ENCODE assay signal across 11 mouse cellular contexts in the genomic region with DNA sequence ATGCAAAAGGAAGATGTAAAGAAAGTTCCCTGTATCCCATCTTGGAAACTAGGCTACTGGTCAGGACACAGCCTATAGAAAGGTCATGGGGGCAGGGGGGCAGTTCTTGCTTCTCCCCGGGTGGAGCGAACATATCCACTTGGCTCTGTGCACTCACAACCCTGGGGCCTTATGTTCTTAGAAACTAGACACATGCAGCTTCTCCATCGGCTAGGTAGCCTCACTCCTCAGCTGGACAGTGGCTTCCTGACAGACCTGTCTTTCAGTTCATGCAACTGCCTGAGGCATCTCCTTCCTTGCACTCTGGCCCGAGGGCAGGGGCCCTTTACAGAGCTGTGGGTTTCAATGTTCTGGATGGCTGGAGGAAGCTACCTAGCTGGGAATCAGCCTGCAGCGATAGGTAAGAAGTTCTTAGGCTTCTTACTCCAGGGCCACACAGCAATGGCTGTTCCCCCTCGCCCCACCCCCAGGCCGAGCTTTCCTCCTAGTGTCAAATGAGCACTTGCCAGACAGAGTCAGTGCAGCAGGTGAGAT. TPM values are rescaled to one million over a fixed set of nuclear protein-coding genes. Genes with fewer than 3 reads are reported as not detected.
DNase-seq lines count a peak whose midpoint lies in the region; ATAC-seq and TF ChIP-seq lines count a peak whose summit lies in the region.
"Had no signal": no experiment of that assay in that cellular context is flagged by ENCODE, and none has a peak within 500 bp of the region (broad histone marks: within the 10 kb centered on the region; RNA-seq: fewer than 3 reads in every experiment).

No protein-coding gene starts in this region.

- H3K4me2 ChIP-seq in heart, embryonic 14.5 days (ENCODE audit: low read length), result peak overlapping the region; percentile 78
- H3K4me2 ChIP-seq in embryonic facial prominence, embryonic 13.5 days, result peak overlapping the region; percentile 97
- H3K4me2 ChIP-seq in hindbrain, postnatal 0 days (ENCODE audit: low read depth, low read length), result peak overlapping the region; percentile 73
- H3K4me2 ChIP-seq in midbrain, embryonic 14.5 days (ENCODE audit: low read length), result peak overlapping the region; percentile 77

- no peak for TF ChIP-seq CTCF in hindbrain, postnatal 0 days (IDR thresholded peaks at IDR 0.05; ENCODE audit: low read depth)

- H3K4me1 ChIP-seq in heart, embryonic 14.5 days (ENCODE audit: control insufficient read depth in 2 of 2, insufficient read depth in 2 of 2, low read length in 2 of 2), result peaks cover 44 to 55% of the 10 kb centered on the region in 2 experiments
- peaks cover 46% of the 10 kb centered on the region for H3K4me1 ChIP-seq in embryonic facial prominence, embryonic 13.5 days
- peaks cover 26% of the 10 kb centered on the region for H3K4me1 ChIP-seq in hindbrain, postnatal 0 days (ENCODE audit: insufficient read depth, low read length)
- peaks cover 38% of the 10 kb centered on the region for H3K4me1 ChIP-seq in midbrain, embryonic 14.5 days (ENCODE audit: control insufficient read depth, insufficient read depth, low read length)

- no peak overlapping the region for H3K9ac ChIP-seq in heart, embryonic 14.5 days (ENCODE audit: low read length)
- H3K9ac ChIP-seq in embryonic facial prominence, embryonic 13.5 days, result no peak overlapping the region
- peak overlapping the region; percentile 47; the same call in 1 of the 2 replicates for H3K9ac ChIP-seq in hindbrain, postnatal 0 days (replicated peaks; ENCODE audit: low read length)
- H3K9ac ChIP-seq in midbrain, embryonic 14.5 days (replicated peaks; ENCODE audit: low read length), result peak overlapping the region; percentile 54

- WGBS in heart, embryonic 14.5 days, result 70% methylated on average over 7 of the region's 7 CpGs
- 52% methylated on average over 7 of the region's 7 CpGs for WGBS in embryonic facial prominence, embryonic 13.5 days
- 66% methylated on average over 7 of the region's 7 CpGs for WGBS in hindbrain, postnatal 0 days
- WGBS in midbrain, embryonic 14.5 days, result 63% methylated on average over 7 of the region's 7 CpGs

- no peak overlapping the region for H3K27ac ChIP-seq in heart, embryonic 14.5 days (replicated peaks in 1 of 2; ENCODE audit: control insufficient read depth in 1 of 2, insufficient read depth in 1 of 2, low read depth in 2 of 2, low read length in 2 of 2)
- peak overlapping the region; percentile 82; the same call in 1 of the 2 replicates for H3K27ac ChIP-seq in embryonic facial prominence, embryonic 13.5 days
- H3K27ac ChIP-seq in hindbrain, postnatal 0 days, result peak overlapping the region; percentile 88
- H3K27ac ChIP-seq in midbrain, embryonic 14.5 days (replicated peaks; ENCODE audit: low read depth, low read length), result peak overlapping the region; percentile 90; the same call in 1 of the 2 replicates

- H3K9me3 ChIP-seq in heart, embryonic 14.5 days (ENCODE audit: control insufficient read depth, low read length), result no peaks in the 10 kb centered on the region
- H3K9me3 ChIP-seq in embryonic facial prominence, embryonic 13.5 days, result no peaks in the 10 kb centered on the region
- no peaks in the 10 kb centered on the region for H3K9me3 ChIP-seq in hindbrain, postnatal 0 days (ENCODE audit: low read length)
- no peaks in the 10 kb centered on the region for H3K9me3 ChIP-seq in midbrain, embryonic 14.5 days (ENCODE audit: control insufficient read depth, low read length)
- H3K9me3 ChIP-seq: megakaryocyte, embryonic 14.5 days had no signal

- ATAC-seq in heart, embryonic 14.5 days (ENCODE audit: insufficient number of reproducible peaks, insufficient read depth, low FRiP score, low read depth), result no peak
- ATAC-seq in embryonic facial prominence, embryonic 13.5 days (ENCODE audit: insufficient number of reproducible peaks, insufficient read depth, low FRiP score, low TSS enrichment, low read depth), result no peak
- ATAC-seq in hindbrain, postnatal 0 days, result no peak
- ATAC-seq in midbrain, embryonic 14.5 days (ENCODE audit: low FRiP score, low TSS enrichment), result no peak

- no peaks in the 10 kb centered on the region for H3K27me3 ChIP-seq in heart, embryonic 14.5 days (ENCODE audit: control insufficient read depth, insufficient read depth, low read length)
- H3K27me3 ChIP-seq in embryonic facial prominence, embryonic 13.5 days, result no peaks in the 10 kb centered on the region
- no peaks in the 10 kb centered on the region for H3K27me3 ChIP-seq in hindbrain, postnatal 0 days (ENCODE audit: insufficient read depth, low read length)
- H3K27me3 ChIP-seq in midbrain, embryonic 14.5 days (ENCODE audit: control insufficient read depth, insufficient read depth, low read length), result no peaks in the 10 kb centered on the region
- H3K27me3 ChIP-seq: megakaryocyte, embryonic 14.5 days had no signal

- peaks cover 10% of the 10 kb centered on the region; the same call in 1 of the 2 replicates for H3K36me3 ChIP-seq in heart, embryonic 14.5 days (ENCODE audit: control insufficient read depth, insufficient read depth, low read length)
- H3K36me3 ChIP-seq in embryonic facial prominence, embryonic 13.5 days, result peaks cover 16% of the 10 kb centered on the region
- no peaks in the 10 kb centered on the region for H3K36me3 ChIP-seq in hindbrain, postnatal 0 days (ENCODE audit: insufficient read depth, low read length)
- H3K36me3 ChIP-seq in midbrain, embryonic 14.5 days (ENCODE audit: control insufficient read depth, insufficient read depth, low read length), result peaks cover 5% of the 10 kb centered on the region; the same call in 1 of the 2 replicates

- no peak overlapping the region for H3K4me3 ChIP-seq in heart, embryonic 14.5 days (ENCODE audit: control insufficient read depth in 1 of 2, insufficient read depth in 1 of 2, low read depth in 1 of 2, low read length in 2 of 2)
- H3K4me3 ChIP-seq in embryonic facial prominence, embryonic 13.5 days, result no peak overlapping the region
- no peak overlapping the region for H3K4me3 ChIP-seq in hindbrain, postnatal 0 days (ENCODE audit: low read length)
- no peak overlapping the region for H3K4me3 ChIP-seq in midbrain, embryonic 14.5 days (replicated peaks; ENCODE audit: low read depth, low read length)

- DNase-seq in heart, adult 9 months (ENCODE audit: low spot score in 2 of 2), result no peak
- no peak for DNase-seq in hindbrain, postnatal 0 days (ENCODE audit: low spot score)
- no peak for DNase-seq in midbrain, embryonic 14.5 days
- DNase-seq in layer of hippocampus, adult 9-11 months, result no peak
- DNase-seq in lung, postnatal 25 days (ENCODE audit: low spot score), result no peak
- no peak for DNase-seq in cerebellum, adult 9-10 months
- DNase-seq: adrenal gland, adult 2 months; gastrocnemius, postnatal 10 days had no signal

RNA-seq across cellular contexts. Expression of gene Ttyh3, which starts 1.1 kb away (rescaled TPM):
- 32.8 and 35.7 TPM in 2 replicates for polyA plus RNA-seq in heart, embryonic 14.5 days (2014; fragmentation: Nextera tagmentation; extraction: Ambion mirVana)
- 45.0 and 47.6 TPM in 2 replicates for polyA plus RNA-seq in embryonic facial prominence, embryonic 13.5 days (2015; fragmentation: Nextera tagmentation; extraction: Ambion mirVana)
- total RNA-seq in hindbrain, postnatal 0 days (2014; rRNA removed), result 253 and 260 TPM in 2 replicates
- polyA plus RNA-seq in hindbrain, postnatal 0 days (2015; fragmentation: Nextera tagmentation; extraction: Ambion mirVana), result 53.5 and 60.3 TPM in 2 replicates
- 72.1 and 86.7 TPM in 2 replicates for polyA plus RNA-seq in midbrain, embryonic 14.5 days (2014; fragmentation: Nextera tagmentation; extraction: Ambion mirVana)

RNA-seq across cellular contexts. Expression of gene Lfng, which starts 42.8 kb away (rescaled TPM):
- polyA plus RNA-seq in heart, embryonic 14.5 days (2014; fragmentation: Nextera tagmentation; extraction: Ambion mirVana), result 3.8 and 6.4 TPM in 2 replicates
- 20.6 and 21.8 TPM in 2 replicates for polyA plus RNA-seq in embryonic facial prominence, embryonic 13.5 days (2015; fragmentation: Nextera tagmentation; extraction: Ambion mirVana)
- total RNA-seq in hindbrain, postnatal 0 days (2014; rRNA removed), result 81.4 and 112 TPM in 2 replicates
- 29.7 and 35.1 TPM in 2 replicates for polyA plus RNA-seq in hindbrain, postnatal 0 days (2015; fragmentation: Nextera tagmentation; extraction: Ambion mirVana)
- polyA plus RNA-seq in midbrain, embryonic 14.5 days (2014; fragmentation: Nextera tagmentation; extraction: Ambion mirVana), result 20.5 and 25.2 TPM in 2 replicates

RNA-seq across cellular contexts. Expression of gene Iqce, which starts 52.2 kb away (rescaled TPM):
- 7.7 and 8.0 TPM in 2 replicates for polyA plus RNA-seq in heart, embryonic 14.5 days (2014; fragmentation: Nextera tagmentation; extraction: Ambion mirVana)
- polyA plus RNA-seq in embryonic facial prominence, embryonic 13.5 days (2015; fragmentation: Nextera tagmentation; extraction: Ambion mirVana), result 25.3 and 27.9 TPM in 2 replicates
- 19.1 and 43.1 TPM in 2 replicates for total RNA-seq in hindbrain, postnatal 0 days (2014; rRNA removed)
- 22.1 and 24.8 TPM in 2 replicates for polyA plus RNA-seq in hindbrain, postnatal 0 days (2015; fragmentation: Nextera tagmentation; extraction: Ambion mirVana)
- 22.9 and 25.0 TPM in 2 replicates for polyA plus RNA-seq in midbrain, embryonic 14.5 days (2014; fragmentation: Nextera tagmentation; extraction: Ambion mirVana)

RNA-seq across cellular contexts. Expression of gene Brat1, which starts 54.9 kb away (rescaled TPM):
- 8.9 and 9.4 TPM in 2 replicates for polyA plus RNA-seq in heart, embryonic 14.5 days (2014; fragmentation: Nextera tagmentation; extraction: Ambion mirVana)
- 21.7 and 22.0 TPM in 2 replicates for polyA plus RNA-seq in embryonic facial prominence, embryonic 13.5 days (2015; fragmentation: Nextera tagmentation; extraction: Ambion mirVana)
- total RNA-seq in hindbrain, postnatal 0 days (2014; rRNA removed), result 44.6 and 46.7 TPM in 2 replicates
- polyA plus RNA-seq in hindbrain, postnatal 0 days (2015; fragmentation: Nextera tagmentation; extraction: Ambion mirVana), result 17.9 and 18.1 TPM in 2 replicates
- polyA plus RNA-seq in midbrain, embryonic 14.5 days (2014; fragmentation: Nextera tagmentation; extraction: Ambion mirVana), result 18.3 and 19.0 TPM in 2 replicates

Comparison
In these comparisons a context has a peak if more than half of its experiments do, and no peak if none do; other contexts are left out.
1. H3K27ac ChIP-seq: peak in embryonic facial prominence, embryonic 13.5 days (single experiment), hindbrain, postnatal 0 days (single experiment) and midbrain, embryonic 14.5 days (single experiment); none in heart, embryonic 14.5 days (0 of 2).
2. H3K9ac ChIP-seq: peak in hindbrain, postnatal 0 days (single experiment) and midbrain, embryonic 14.5 days (single experiment); none in heart, embryonic 14.5 days (single experiment) and embryonic facial prominence, embryonic 13.5 days (single experiment).
3. Peak in every context shown above with its lines, with median percentiles within 50 percentile points of each other: H3K4me2 ChIP-seq.